Mouse (Mus musculus): ENCODE measurements around the gene Ppm1e. TPM values are rescaled to one million over a fixed set of nuclear protein-coding genes. Genes with fewer than 3 reads are reported as not detected.

Gene Ppm1e
- total and polyA plus RNA-seq, 3 experiments: 0.64 to 0.86 (median 0.74) TPM

GRCm38 (mm10) chr11:87384551-87384950 lies 25.7 kb upstream of the Ppm1e start:
- H3K4me1 ChIP-seq (ENCODE audit: control insufficient read depth in 1 of 2, insufficient read depth in 2 of 2): no peaks in the 10 kb centered on the region
- in situ Hi-C loops (cut with MboI; ENCODE audit: low pct_ligation_motif_present, low pct_unique_long_range_greater_than_20kb, low sequenced_read_pairs): no loop called here
- no peaks in the 10 kb centered on the region for H3K79me2 ChIP-seq (replicated peaks; ENCODE audit: control insufficient read depth, extremely low read depth, insufficient read depth, poor library complexity, severe bottlenecking)
- TF ChIP-seq POLR2A (IDR thresholded peaks at IDR 0.05; ENCODE audit: low read depth, low read length): no peak
- no peak for TF ChIP-seq HCFC1 (IDR thresholded peaks at IDR 0.05; ENCODE audit: low read depth, low read length)
- no peak for TF ChIP-seq MXI1 (IDR thresholded peaks at IDR 0.05; ENCODE audit: low read depth, low read length)
- no peak for TF ChIP-seq ELF1 (IDR thresholded peaks at IDR 0.05; ENCODE audit: low read depth, low read length)
- TF ChIP-seq CHD2 (IDR thresholded peaks at IDR 0.05; ENCODE audit: low read length): no peak
- TF ChIP-seq JUND (conservative IDR thresholded peaks at IDR 0.05; ENCODE audit: low read depth, low read length): no peak
- no peak for TF ChIP-seq E2F4 (IDR thresholded peaks at IDR 0.05; ENCODE audit: insufficient replicate concordance, low read depth, low read length)
- TF ChIP-seq GABPA (IDR thresholded peaks at IDR 0.05; ENCODE audit: insufficient replicate concordance, low read depth, low read length): no peak
- TF ChIP-seq ZMIZ1 (IDR thresholded peaks at IDR 0.05; ENCODE audit: low read depth, low read length): no peak
- TF ChIP-seq BHLHE40 (IDR thresholded peaks at IDR 0.05; ENCODE audit: low read depth, low read length): no peak
- no peak for TF ChIP-seq USF2 (conservative IDR thresholded peaks at IDR 0.05; ENCODE audit: low read depth, low read length)
- TF ChIP-seq NRF1 (IDR thresholded peaks at IDR 0.05; ENCODE audit: low read depth, low read length): no peak
- TF ChIP-seq ZC3H11A (IDR thresholded peaks at IDR 0.05; ENCODE audit: low read depth, low read length): no peak
- TF ChIP-seq MAX (IDR thresholded peaks at IDR 0.05; ENCODE audit: low read length): no peak
- TF ChIP-seq MAZ (IDR thresholded peaks at IDR 0.05; ENCODE audit: low read depth, low read length): no peak
- TF ChIP-seq RAD21 (IDR thresholded peaks at IDR 0.05; ENCODE audit: low read depth, low read length): no peak
- TF ChIP-seq MYC (IDR thresholded peaks at IDR 0.05; ENCODE audit: low read depth, low read length): no peak
- H3K4me2 ChIP-seq (ENCODE audit: insufficient read depth, low read depth, poor library complexity, severe bottlenecking): no peak overlapping the region
- no peak overlapping the region for H3K27ac ChIP-seq (ENCODE audit: insufficient read depth, low read depth)
- dilution Hi-C loops (cut with MboI; ENCODE audit: extremely low pct_ligation_motif_present, extremely low pct_unique_long_range_greater_than_20kb, low sequenced_read_pairs): no loop called here
- no peak for DNase-seq (ENCODE audit: extremely low read depth)
- H3K36me3 ChIP-seq (replicated peaks in 1 of 2; ENCODE audit: control insufficient read depth in 1 of 2, insufficient read depth in 1 of 2, low read length in 1 of 2): peaks cover 0 to 1% of the 10 kb centered on the region in 2 experiments
- no peaks in the 10 kb centered on the region for H3K9me3 ChIP-seq (replicated peaks; ENCODE audit: low read length)
- H3K4me3 ChIP-seq (replicated peaks in 1 of 3; ENCODE audit: low read depth in 2 of 3, low read length in 2 of 3, poor library complexity in 1 of 3): no peak overlapping the region
- H3K27me3 ChIP-seq (replicated peaks): no peaks in the 10 kb centered on the region
- no peak overlapping the region for H3K9ac ChIP-seq (ENCODE audit: insufficient read depth, low read depth)

GRCm38 (mm10) chr11:87367865-87368580 lies 9.2 kb upstream of the Ppm1e start:
- DNase-seq (ENCODE audit: extremely low read depth): no peak
- Histone ChIP-seq H3K27me3 (replicated peaks) (peaks cover 10% of the 10 kb centered on the region), H3K27ac (ENCODE audit: insufficient read depth, low read depth) (no peak overlapping the region), H3K36me3 (replicated peaks in 1 of 2; ENCODE audit: control insufficient read depth in 1 of 2, insufficient read depth in 1 of 2, low read length in 1 of 2) (no peaks in the 10 kb centered on the region), H3K79me2 (replicated peaks; ENCODE audit: control insufficient read depth, extremely low read depth, insufficient read depth, poor library complexity, severe bottlenecking) (no peaks in the 10 kb centered on the region), H3K4me3 (replicated peaks in 1 of 3; ENCODE audit: low read depth in 2 of 3, low read length in 2 of 3, poor library complexity in 1 of 3) (no peak overlapping the region), H3K4me2 (ENCODE audit: insufficient read depth, low read depth, poor library complexity, severe bottlenecking) (no peak overlapping the region), H3K9ac (ENCODE audit: insufficient read depth, low read depth) (no peak overlapping the region), H3K9me3 (replicated peaks; ENCODE audit: low read length) (peaks cover 4% of the 10 kb centered on the region), H3K4me1 (ENCODE audit: control insufficient read depth in 1 of 2, insufficient read depth in 2 of 2) (peaks cover 0 to 4% of the 10 kb centered on the region in 2 experiments; a peak in 1 of 4 replicates)
- in situ Hi-C loops (cut with MboI; ENCODE audit: low pct_ligation_motif_present, low pct_unique_long_range_greater_than_20kb, low sequenced_read_pairs): no loop called here
- TF ChIP-seq TCF12 (IDR thresholded peaks at IDR 0.05; ENCODE audit: low read depth, low read length) (no peak), POLR2A (IDR thresholded peaks at IDR 0.05; ENCODE audit: low read depth, low read length) (no peak), KAT2A (IDR thresholded peaks at IDR 0.05; ENCODE audit: insufficient replicate concordance, low read length) (no peak), EP300 (IDR thresholded peaks at IDR 0.05; ENCODE audit: low read length) (no peak)
- dilution Hi-C loops (cut with MboI; ENCODE audit: extremely low pct_ligation_motif_present, extremely low pct_unique_long_range_greater_than_20kb, low sequenced_read_pairs): no loop called here
